Mouse (Mus musculus) hindbrain, embryonic 11.5 days (tissue): ENCODE results near the gene Hist1h2ab. TPM values are rescaled to one million over a fixed set of nuclear protein-coding genes. Genes with fewer than 3 reads are reported as not detected.
"Not testable (repeated sequence)": the region's sequence is repeated elsewhere in the genome, so short reads cannot be mapped to it uniquely, and the experiment has no call there.

Experiments used
- ATAC-seq: fragments of 200-750 bp; cut with Nextera tagmentation; 2 replicates; pipeline ENCODE4 v1.8.0; 2017; ENCODE audit warnings: mild to moderate bottlenecking, moderate TSS enrichment, moderate library complexity; ENCODE audit not compliant: low FRiP score
- DNase-seq: peaks from one replicate; pipeline ENCODE4 v3.0.0-alpha.2; 2015; ENCODE audit warnings: low spot score
- H3K27ac ChIP-seq: fragments of 300-500 bp; sonication (generic); 2 replicates; pipeline ENCODE4 v1.5.1; 2014; ENCODE audit warnings: mild to moderate bottlenecking, low read depth, low read length
- H3K27me3 ChIP-seq: fragments of 300-500 bp; sonication (generic); 2 replicates; pipeline ENCODE4 v1.6.1; 2014; ENCODE audit warnings: mild to moderate bottlenecking, low read length, moderate library complexity, mixed read lengths; ENCODE audit not compliant: control insufficient read depth, insufficient read depth
- H3K36me3 ChIP-seq: fragments of 300-500 bp; sonication (generic); 2 replicates; pipeline ENCODE4 v1.6.1; 2014; ENCODE audit warnings: mild to moderate bottlenecking, low read length, moderate library complexity, mixed read lengths; ENCODE audit not compliant: control insufficient read depth, insufficient read depth
- H3K4me1 ChIP-seq: fragments of 300-500 bp; sonication (generic); replicated peaks from 2 replicates; pipeline ENCODE4 v1.6.1; 2014; ENCODE audit warnings: low read length, mixed read lengths; ENCODE audit not compliant: control insufficient read depth, insufficient read depth
- H3K4me2 ChIP-seq: fragments of 300-500 bp; sonication (generic); replicated peaks from 2 replicates; pipeline ENCODE4 v1.6.1; 2014; ENCODE audit warnings: mild to moderate bottlenecking, low read depth, low read length
- H3K4me3 ChIP-seq: fragments of 300-500 bp; sonication (generic); 2 replicates; pipeline ENCODE4 v1.5.1; 2014; ENCODE audit warnings: low read depth, low read length
- H3K9ac ChIP-seq: fragments of 300-500 bp; sonication (generic); 2 replicates; pipeline ENCODE4 v1.6.1; 2014; ENCODE audit warnings: low read depth, low read length
- H3K9me3 ChIP-seq: fragments of 300-500 bp; sonication (generic); 2 replicates; pipeline ENCODE4 v1.6.1; 2016; ENCODE audit warnings: low read length; ENCODE audit not compliant: control insufficient read depth
- WGBS: fragments of 180-500 bp; shearing (Covaris S2); extraction: QIAGEN DNeasy Blood & Tissue Kit; methylation state at CpG from one replicate; pipeline ENCODE4 v1.1.7; 2014; 5-methylcytosine and 5-hydroxymethylcytosine counted together
- polyA plus RNA-seq: library from polyadenylated mRNA; unstranded; fragments of >200 nt; fragmentation: Nextera tagmentation; extraction: Ambion mirVana; gene quantifications from 2 replicates; pipeline ENCODE4 v1.2.1, GENCODE M21; 2014

Gene Hist1h2ab
- polyA plus RNA-seq, 1 experiment from 2014 or later, result 50.0 TPM

- Histone ChIP-seq H3K27me3 (no peaks in the 10 kb centered on the region), H3K9me3 (no peaks in the 10 kb centered on the region), H3K36me3 (no peaks in the 10 kb centered on the region), H3K4me1 (peaks cover 8% of the 10 kb centered on the region; the same call in 1 of the 2 replicates), H3K9ac (peak within 1 kb of the TSS; percentile 34; the same call in 1 of the 2 replicates), H3K4me2 (peak within 1 kb of the TSS; percentile 46), H3K27ac (peak within 1 kb of the TSS; percentile 83), H3K4me3 (peak within 1 kb of the TSS; percentile 35)
- under 1% methylated on average over 61 of the region's 72 CpGs for WGBS
- ATAC-seq (peak; percentile 77), DNase-seq (peak; percentile 98)
Observed at GRCm38 (mm10) chr13:23760972-23761864, 10.3 kb downstream of the Hist1h2ab start, which contains the start of gene Hist1h4a. TSS of gene Hist1h4a (minus strand) at chr13:23761230.

DNA sequence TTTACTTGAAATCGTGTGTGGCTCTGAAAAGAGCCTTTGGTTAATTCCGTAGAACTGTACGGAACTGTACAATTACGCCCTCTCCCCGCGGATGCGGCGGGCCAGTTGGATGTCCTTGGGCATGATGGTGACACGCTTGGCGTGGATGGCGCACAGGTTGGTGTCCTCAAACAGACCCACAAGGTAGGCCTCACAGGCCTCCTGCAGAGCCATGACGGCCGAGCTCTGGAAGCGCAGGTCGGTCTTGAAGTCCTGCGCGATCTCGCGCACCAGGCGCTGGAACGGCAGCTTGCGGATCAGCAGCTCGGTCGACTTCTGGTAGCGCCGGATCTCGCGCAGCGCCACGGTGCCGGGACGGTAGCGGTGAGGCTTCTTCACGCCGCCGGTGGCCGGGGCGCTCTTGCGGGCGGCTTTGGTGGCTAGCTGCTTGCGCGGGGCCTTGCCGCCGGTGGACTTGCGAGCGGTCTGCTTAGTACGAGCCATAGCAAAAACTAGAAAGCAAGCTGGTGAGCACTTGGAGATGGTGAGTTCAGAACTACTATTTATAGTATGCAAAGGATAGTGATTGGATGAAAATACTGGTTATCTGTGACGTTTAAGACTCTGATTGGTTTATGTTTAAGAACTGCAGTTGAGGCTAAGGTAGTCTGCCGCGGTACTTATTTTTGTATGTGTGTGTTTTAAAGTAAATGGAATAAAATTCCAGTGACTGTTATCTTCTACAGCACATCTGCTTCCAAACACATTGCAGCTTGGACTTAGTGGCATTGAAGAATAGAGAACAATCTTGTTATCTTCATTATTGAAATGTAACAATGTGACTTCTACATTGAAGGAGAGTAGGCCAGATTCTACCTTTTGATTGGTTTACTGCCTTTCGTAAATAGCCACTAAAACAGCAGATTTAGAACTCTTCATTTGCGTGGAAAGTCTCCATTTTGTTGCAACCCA lies 11.2 kb downstream of the Hist1h2ab start, which contains the start of gene Hist1h3a:
Gene Hist1h3a (minus strand): TSS at position 516 of the 951 bp plus-strand sequence.
- WGBS, result under 1% methylated on average over 25 of the region's 52 CpGs
- Histone ChIP-seq H3K4me2 (peak within 1 kb of the TSS; percentile 89), H3K9ac (peak within 1 kb of the TSS; percentile 45; the same call in 1 of the 2 replicates), H3K4me3 (peak within 1 kb of the TSS; percentile 57), H3K27ac (peak within 1 kb of the TSS; percentile 83)
- ATAC-seq (peak; percentile 67), DNase-seq (peak; percentile 66)
- not testable (repeated sequence) for H3K36me3 ChIP-seq, H3K4me1 ChIP-seq, H3K9me3 ChIP-seq, H3K27me3 ChIP-seq

DNA sequence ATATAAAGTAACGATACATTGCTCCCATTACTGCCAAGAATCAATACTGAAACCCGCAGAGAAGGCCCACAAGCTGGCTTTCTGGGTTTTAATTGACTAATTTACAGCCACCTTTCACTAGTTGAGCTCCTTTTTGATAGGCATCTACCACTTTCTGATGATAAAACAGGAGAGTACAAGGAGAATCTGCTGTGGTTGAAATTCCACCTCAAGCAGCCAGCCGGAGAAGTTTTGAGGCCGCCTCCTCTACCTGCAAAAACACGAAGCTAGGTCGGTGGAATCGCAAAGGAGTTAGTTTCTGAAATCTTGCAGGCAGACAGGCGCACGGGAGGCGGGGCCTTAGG lies 12.3 kb downstream of the Hist1h2ab start:
- DNase-seq (no peak), ATAC-seq (no peak)
- Histone ChIP-seq H3K27me3 (no peaks in the 10 kb centered on the region), H3K36me3 (no peaks in the 10 kb centered on the region), H3K9ac (peak overlapping the region; percentile 45; the same call in 1 of the 2 replicates), H3K4me2 (peak overlapping the region; percentile 89), H3K4me1 (peaks cover 5% of the 10 kb centered on the region; the same call in 1 of the 2 replicates), H3K4me3 (peak overlapping the region; percentile 57), H3K9me3 (no peaks in the 10 kb centered on the region), H3K27ac (peak overlapping the region; percentile 83)
- under 1% methylated on average over 10 of the region's 10 CpGs for WGBS

- no peaks in the 10 kb centered on the region for H3K9me3 ChIP-seq
- peaks cover 5% of the 10 kb centered on the region; the same call in 1 of the 2 replicates for H3K4me1 ChIP-seq
- H3K36me3 ChIP-seq, result no peaks in the 10 kb centered on the region
- peak within 1 kb of the TSS; percentile 82 for H3K9ac ChIP-seq
- H3K27me3 ChIP-seq, result no peaks in the 10 kb centered on the region
- H3K4me2 ChIP-seq, result peak within 1 kb of the TSS; percentile 89
- DNase-seq (peak; percentile 92), ATAC-seq (peak; percentile 69)
- H3K27ac ChIP-seq, result peak within 1 kb of the TSS; percentile 83
- peak within 1 kb of the TSS; percentile 57 for H3K4me3 ChIP-seq
- 4% methylated on average over 34 of the region's 34 CpGs for WGBS
Observed at GRCm38 (mm10) chr13:23763586-23764323, 12.8 kb downstream of the Hist1h2ab start, which contains the start of gene Hist1h1a. TSS of gene Hist1h1a (plus strand) at chr13:23763666.

DNA sequence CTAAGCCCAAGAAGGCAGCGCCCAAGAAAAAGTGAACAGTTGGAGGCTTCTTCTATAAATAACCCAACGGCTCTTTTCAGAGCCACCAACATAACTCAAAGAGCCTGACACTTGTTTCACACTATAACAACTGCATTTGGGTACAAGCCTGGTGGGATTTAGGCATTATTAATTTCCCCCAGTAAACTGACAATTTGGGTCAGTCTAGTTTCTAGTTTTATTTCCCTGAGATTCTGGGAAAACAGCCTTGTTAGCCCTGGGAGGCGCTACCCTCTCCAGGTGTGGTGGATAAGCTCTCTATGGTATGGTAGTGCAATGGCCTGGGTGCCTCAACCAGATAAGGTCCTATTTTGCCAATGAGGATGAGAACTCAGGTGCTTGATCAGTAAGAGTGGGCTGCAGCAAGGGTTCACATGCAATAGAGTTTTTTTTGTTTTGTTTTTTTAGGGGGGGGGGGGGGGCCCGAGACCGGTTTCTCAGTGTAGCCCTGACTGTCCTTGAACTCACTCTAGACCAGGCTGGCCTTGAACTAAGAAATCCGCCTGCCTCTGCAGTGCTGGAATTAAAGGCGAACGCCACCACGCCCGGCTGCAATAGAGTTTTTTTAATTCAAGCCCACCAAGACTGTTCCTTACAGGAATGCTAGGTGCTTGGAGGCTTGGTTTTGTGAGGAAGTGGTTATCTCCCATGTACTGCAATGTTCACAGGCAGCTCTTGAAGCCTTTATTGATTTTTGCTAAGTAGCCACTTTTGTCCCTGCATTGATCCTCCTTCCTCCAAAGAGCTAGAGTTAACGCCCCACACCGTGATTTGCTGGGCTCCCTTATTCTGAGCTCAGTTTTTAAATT lies 13.6 kb downstream of the Hist1h2ab start:
- Histone ChIP-seq H3K4me2 (peak overlapping the region; percentile 89), H3K4me1 (peaks cover 5% of the 10 kb centered on the region; the same call in 1 of the 2 replicates), H3K27me3 (no peaks in the 10 kb centered on the region), H3K36me3 (no peaks in the 10 kb centered on the region), H3K9ac (peak overlapping the region; percentile 82), H3K27ac (no peak overlapping the region; the same call in 1 of the 2 replicates), H3K9me3 (no peaks in the 10 kb centered on the region), H3K4me3 (peak overlapping the region; percentile 57)
- DNase-seq, result no peak
- 35% methylated on average over 12 of the region's 12 CpGs for WGBS
- ATAC-seq, result no peak

GRCm38 (mm10) chr13:23765172-23765513 lies 14.2 kb downstream of the Hist1h2ab start:
- Histone ChIP-seq H3K9ac (no peak overlapping the region), H3K4me1 (peaks cover 3% of the 10 kb centered on the region; the same call in 1 of the 2 replicates), H3K9me3 (no peaks in the 10 kb centered on the region), H3K27me3 (no peaks in the 10 kb centered on the region), H3K36me3 (no peaks in the 10 kb centered on the region), H3K27ac (no peak overlapping the region), H3K4me3 (no peak overlapping the region), H3K4me2 (no peak overlapping the region)
- ATAC-seq, result no peak
- 88% methylated on average over 1 of the region's 1 CpGs for WGBS
- no peak for DNase-seq

DNA sequence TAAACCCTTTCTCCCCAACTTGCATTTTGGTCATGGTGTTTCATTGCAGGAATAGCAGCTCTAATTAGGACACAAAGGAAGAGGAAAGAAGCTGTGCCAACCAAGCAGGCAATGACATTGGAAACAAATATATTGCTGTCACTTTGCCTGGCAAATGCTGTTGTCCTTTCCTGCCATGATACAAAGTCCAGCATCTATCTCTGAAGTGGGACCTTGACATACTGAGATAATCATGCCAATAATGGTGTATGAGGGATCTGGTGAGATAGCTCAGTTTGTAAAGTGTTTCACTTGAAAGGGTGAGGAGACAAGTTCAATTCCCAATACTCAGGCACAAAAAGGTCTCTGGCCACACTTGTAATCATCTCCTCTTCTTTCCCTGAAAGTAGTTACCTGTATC lies 15.8 kb downstream of the Hist1h2ab start:
- Histone ChIP-seq H3K27ac (no peak overlapping the region), H3K4me3 (no peak overlapping the region), H3K4me1 (0 out of 2 replicates have a peak, but pooled peaks cover 3% of the 10 kb centered on the region), H3K9me3 (no peaks in the 10 kb centered on the region), H3K27me3 (no peaks in the 10 kb centered on the region), H3K36me3 (no peaks in the 10 kb centered on the region), H3K4me2 (no peak overlapping the region), H3K9ac (no peak overlapping the region)
- DNase-seq, result no peak
- ATAC-seq, result no peak
